Mouse (Mus musculus) liver, postnatal 0 days (tissue): ENCODE measurements at regions not wholly inside any gene's neighbourhood (a gene's known extent, or its start where the extent isn't known, plus 50 kb on each side); places are given as distances from the start of the nearest gene placed in this dataset.

Experiments used
- CTCF ChIP-seq: sonication (generic); IDR thresholded peaks from 2 replicates; pipeline ENCODE4 v1.5.1; 2016; ENCODE audit warnings: antibody characterized with exemption, low read depth
- EP300 ChIP-seq: IDR thresholded peaks from 2 replicates; pipeline ENCODE4 v1.6.1; 2016; ENCODE audit warnings: antibody characterized with exemption, low read depth, mild to moderate bottlenecking

GRCm38 (mm10) chr11:85966207-85966606 is 80.0 kb downstream of the Tbx4 start:
- no peak for TF ChIP-seq EP300
- no peak for TF ChIP-seq CTCF
